Mouse (Mus musculus) testis, adult 2 months (tissue): Measurements from ENCODE around the gene Zbed5.

ENCODE experiments used
- CTCF ChIP-seq: fragments of 200-500 bp; IDR thresholded peaks from 2 replicates; pipeline ENCODE4 v1.5.1; 2012; ENCODE audit warnings: low read depth, mild to moderate bottlenecking, inconsistent platforms, low read length, moderate library complexity; ENCODE audit not compliant: control insufficient read depth, insufficient read depth, insufficient replicate concordance
- POLR2A ChIP-seq: fragments of 200-500 bp; IDR thresholded peaks from 2 replicates; pipeline ENCODE4 v1.6.1; 2012; ENCODE audit warnings: low read depth, mild to moderate bottlenecking, inconsistent platforms, low read length, moderate library complexity; ENCODE audit not compliant: control insufficient read depth

GRCm38 (mm10) chr5:129898449-129898848 lies 2.9 kb downstream of the Zbed5 start, which contains the start of gene Phkg1:
- TF ChIP-seq CTCF (no peak), POLR2A (no peak)
